Mouse (Mus musculus): ENCODE results near the gene Zfp174.
A peak's percentile ranks its signal among the peaks of the same experiment; 100 is the strongest.

DNA sequence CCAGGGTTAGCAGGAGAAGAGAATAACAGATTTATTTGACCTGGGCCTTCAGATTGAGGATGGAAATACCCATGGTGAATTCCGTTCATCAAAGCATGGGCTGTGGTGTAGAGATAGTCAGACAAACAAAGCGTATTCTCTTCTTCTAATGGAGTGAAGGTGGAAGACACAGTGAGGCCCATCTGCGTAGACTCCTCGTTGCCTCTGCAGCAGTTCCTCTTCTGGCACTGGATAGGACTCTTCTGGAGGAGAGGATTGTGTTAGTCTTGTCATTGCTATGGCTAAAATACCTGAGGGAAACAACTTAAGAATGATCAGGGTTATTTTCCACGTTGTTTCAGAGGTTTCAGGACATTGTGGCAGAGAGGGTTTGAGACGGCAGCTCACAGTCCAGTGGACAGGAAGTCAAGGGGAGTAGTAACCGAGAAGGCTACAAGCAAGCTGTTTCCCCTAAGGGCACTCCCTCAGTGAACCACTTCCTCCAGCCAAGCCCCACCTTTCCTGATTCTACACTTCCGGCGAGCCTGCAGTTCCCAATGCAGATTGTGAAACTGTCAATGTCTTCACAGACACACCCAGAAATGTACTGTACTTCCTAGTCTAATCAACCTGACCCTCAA, 48.2 kb downstream of the Zfp174 start:
- TF ChIP-seq CTCF (IDR thresholded peaks at IDR 0.05; ENCODE audit: low read depth): no peak
- peak; percentile 61; the same call in 1 of the 2 replicates for TF ChIP-seq EP300 (IDR thresholded peaks at IDR 0.05; ENCODE audit: low read depth)
